Mouse (Mus musculus) lung, adult 2 months (tissue): Measurements from ENCODE around the gene Ddx50.

Source experiments
- CTCF ChIP-seq: fragments of 200-500 bp; IDR thresholded peaks from 2 replicates; pipeline ENCODE4 v1.5.1; 2011; ENCODE audit warnings: mild to moderate bottlenecking, low read length, control low read depth; ENCODE audit not compliant: insufficient read depth
- POLR2A ChIP-seq: fragments of 200-500 bp; IDR thresholded peaks from 2 replicates; pipeline ENCODE4 v1.6.1; 2011; ENCODE audit warnings: low read depth, mild to moderate bottlenecking, control low read depth, low read length, borderline replicate concordance; ENCODE audit errors: extremely low read depth

- TF ChIP-seq CTCF (no peak), POLR2A (no peak)
Measured at GRCm38 (mm10) chr10:62677329-62677728, 26.3 kb upstream of the Ddx50 start.
